Mouse (Mus musculus): ENCODE results near the gene Bpifb1. TPM values are rescaled to one million over a fixed set of nuclear protein-coding genes. Genes with fewer than 3 reads are reported as not detected.

The Bpifb1 gene
- polyA plus RNA-seq, 1 experiment from 2014 or later = 0.25 TPM

DNA sequence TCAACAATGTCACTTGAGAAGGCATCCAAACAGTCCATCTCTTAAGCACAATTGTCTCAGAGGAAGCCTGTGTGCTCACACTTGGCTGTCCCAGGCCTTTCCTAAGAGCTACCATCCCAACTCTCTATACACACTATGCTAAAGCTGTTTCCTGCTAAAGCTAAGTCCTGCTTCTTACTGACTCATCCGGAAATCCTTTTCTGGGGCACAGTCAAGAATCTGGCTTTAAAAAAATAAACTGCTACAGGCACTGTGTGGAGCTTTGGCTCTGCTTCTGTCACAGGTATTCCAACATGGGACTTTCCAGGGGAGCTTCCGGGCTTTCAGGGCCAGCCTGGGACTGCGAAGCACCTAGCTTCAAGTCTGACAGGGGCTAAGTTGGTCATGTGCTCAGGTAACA is 4.9 kb upstream of the Bpifb1 start:
- H3K4me1 ChIP-seq (replicated peaks) = no peaks in the 10 kb centered on the region
- H3K9me3 ChIP-seq = no peaks in the 10 kb centered on the region
- H3K4me3 ChIP-seq (replicated peaks) = no peak overlapping the region
- H3K4me2 ChIP-seq (replicated peaks) = no peak overlapping the region
- H3K9ac ChIP-seq = no peak overlapping the region
- WGBS = 68% methylated on average over 3 of the region's 3 CpGs
- H3K27me3 ChIP-seq (replicated peaks) = no peaks in the 10 kb centered on the region
- H3K36me3 ChIP-seq = no peaks in the 10 kb centered on the region
- no peak for ATAC-seq
- H3K27ac ChIP-seq = no peak overlapping the region

DNA sequence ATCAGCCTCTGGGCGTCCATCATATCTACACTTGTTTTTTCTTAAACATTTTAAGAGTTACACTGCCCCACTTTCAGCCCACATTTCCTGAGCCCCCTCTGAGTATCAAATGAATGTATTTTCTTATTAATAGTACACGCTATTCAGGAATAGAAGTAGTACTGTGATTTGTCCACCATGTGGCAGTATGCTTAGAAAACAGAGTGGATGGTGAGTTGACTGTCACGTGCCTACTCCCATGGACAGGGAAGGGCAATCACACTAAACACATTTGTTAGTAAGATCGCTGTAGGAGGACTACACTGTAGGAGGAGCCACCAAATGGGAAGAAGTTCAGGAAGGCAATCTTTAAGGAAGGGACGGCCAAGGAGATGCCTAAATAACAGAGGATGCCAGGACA is 3.1 kb upstream of the Bpifb1 start:
- H3K9me3 ChIP-seq = no peaks in the 10 kb centered on the region
- H3K9ac ChIP-seq = no peak overlapping the region
- no peaks in the 10 kb centered on the region for H3K4me1 ChIP-seq (replicated peaks)
- H3K27ac ChIP-seq = no peak overlapping the region
- H3K4me2 ChIP-seq (replicated peaks) = no peak overlapping the region
- 37% methylated on average over 5 of the region's 5 CpGs for WGBS
- ATAC-seq = no peak
- H3K4me3 ChIP-seq (replicated peaks) = no peak overlapping the region
- H3K36me3 ChIP-seq = no peaks in the 10 kb centered on the region
- H3K27me3 ChIP-seq (replicated peaks) = no peaks in the 10 kb centered on the region

- H3K4me3 ChIP-seq (replicated peaks) = no peak overlapping the region
- no peaks in the 10 kb centered on the region for H3K36me3 ChIP-seq
- no peak overlapping the region for H3K27ac ChIP-seq
- no peaks in the 10 kb centered on the region for H3K9me3 ChIP-seq
- H3K27me3 ChIP-seq (replicated peaks) = no peaks in the 10 kb centered on the region
- no peak overlapping the region for H3K9ac ChIP-seq
- WGBS = 72% methylated on average over 7 of the region's 7 CpGs
- no peak overlapping the region for H3K4me2 ChIP-seq (replicated peaks)
- no peak for ATAC-seq
- no peaks in the 10 kb centered on the region for H3K4me1 ChIP-seq (replicated peaks)
These were observed 662 bp upstream of the Bpifb1 start for GRCm38 (mm10) chr2:154189877-154190434.

GRCm38 (mm10) chr2:154192141-154192540 is 1.5 kb downstream of the Bpifb1 start:
- Histone ChIP-seq H3K27me3 (replicated peaks) (no peaks in the 10 kb centered on the region), H3K4me3 (replicated peaks) (no peak overlapping the region), H3K4me1 (replicated peaks) (no peaks in the 10 kb centered on the region), H3K9ac (no peak overlapping the region), H3K4me2 (replicated peaks) (no peak overlapping the region), H3K36me3 (no peaks in the 10 kb centered on the region), H3K27ac (no peak overlapping the region), H3K9me3 (no peaks in the 10 kb centered on the region)
- WGBS = 76% methylated on average over 2 of the region's 2 CpGs
- no peak for ATAC-seq

DNA sequence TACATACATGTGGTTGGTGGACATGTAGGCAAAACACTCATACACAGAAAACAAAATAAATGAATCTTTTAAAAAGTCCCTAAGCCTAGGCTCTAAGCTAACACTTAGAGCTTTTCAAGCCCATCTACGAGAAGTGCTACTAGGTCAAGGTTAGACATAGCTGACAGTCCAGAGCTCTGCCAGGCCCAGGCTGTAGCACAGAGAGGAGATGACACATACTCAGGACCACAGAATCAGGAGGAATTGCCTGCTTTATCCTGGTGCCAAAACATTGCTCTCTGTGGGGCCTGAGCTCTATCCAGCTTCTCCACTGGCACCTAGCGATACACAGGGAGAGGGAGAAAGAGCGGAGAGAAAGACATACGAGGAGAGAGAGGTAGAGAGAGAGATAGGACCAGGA is 2.5 kb downstream of the Bpifb1 start:
- 87% methylated on average over 4 of the region's 4 CpGs for WGBS
- H3K27me3 ChIP-seq (replicated peaks) = no peaks in the 10 kb centered on the region
- no peak for ATAC-seq
- no peak overlapping the region for H3K9ac ChIP-seq
- no peaks in the 10 kb centered on the region for H3K36me3 ChIP-seq
- H3K27ac ChIP-seq = no peak overlapping the region
- no peaks in the 10 kb centered on the region for H3K9me3 ChIP-seq
- H3K4me2 ChIP-seq (replicated peaks) = no peak overlapping the region
- H3K4me3 ChIP-seq (replicated peaks) = no peak overlapping the region
- no peaks in the 10 kb centered on the region for H3K4me1 ChIP-seq (replicated peaks)

- WGBS = 71% methylated on average over 5 of the region's 5 CpGs
- Histone ChIP-seq H3K4me2 (replicated peaks) (no peak overlapping the region), H3K36me3 (no peaks in the 10 kb centered on the region), H3K27ac (no peak overlapping the region), H3K9ac (no peak overlapping the region), H3K9me3 (no peaks in the 10 kb centered on the region), H3K27me3 (replicated peaks) (no peaks in the 10 kb centered on the region), H3K4me3 (replicated peaks) (no peak overlapping the region), H3K4me1 (replicated peaks) (no peaks in the 10 kb centered on the region)
- no peak for ATAC-seq
These were observed 3.4 kb downstream of the Bpifb1 start for GRCm38 (mm10) chr2:154193994-154194504.

GRCm38 (mm10) chr2:154197036-154197435 is 6.4 kb downstream of the Bpifb1 start:
- no peak overlapping the region for H3K4me2 ChIP-seq (replicated peaks)
- no peak overlapping the region for H3K27ac ChIP-seq
- 91% methylated on average over 9 of the region's 9 CpGs for WGBS

GRCm38 (mm10) chr2:154204630-154205029 is 14.0 kb downstream of the Bpifb1 start:
- Histone ChIP-seq H3K4me1 (replicated peaks) (no peaks in the 10 kb centered on the region), H3K36me3 (no peaks in the 10 kb centered on the region), H3K27me3 (replicated peaks) (no peaks in the 10 kb centered on the region), H3K4me3 (replicated peaks) (no peak overlapping the region), H3K4me2 (replicated peaks) (no peak overlapping the region), H3K27ac (no peak overlapping the region), H3K9me3 (no peaks in the 10 kb centered on the region), H3K9ac (no peak overlapping the region)
- 90% methylated on average over 4 of the region's 4 CpGs for WGBS
- ATAC-seq = no peak

More at GRCm38 (mm10) chr2:154197036-154197435, 6.4 kb downstream of the Bpifb1 start:
- no peak overlapping the region for H3K9ac ChIP-seq
- H3K9me3 ChIP-seq = no peaks in the 10 kb centered on the region
- H3K36me3 ChIP-seq = no peaks in the 10 kb centered on the region
- ATAC-seq = no peak
- H3K4me3 ChIP-seq (replicated peaks) = no peak overlapping the region
- no peaks in the 10 kb centered on the region for H3K27me3 ChIP-seq (replicated peaks)
- no peaks in the 10 kb centered on the region for H3K4me1 ChIP-seq (replicated peaks)

DNA sequence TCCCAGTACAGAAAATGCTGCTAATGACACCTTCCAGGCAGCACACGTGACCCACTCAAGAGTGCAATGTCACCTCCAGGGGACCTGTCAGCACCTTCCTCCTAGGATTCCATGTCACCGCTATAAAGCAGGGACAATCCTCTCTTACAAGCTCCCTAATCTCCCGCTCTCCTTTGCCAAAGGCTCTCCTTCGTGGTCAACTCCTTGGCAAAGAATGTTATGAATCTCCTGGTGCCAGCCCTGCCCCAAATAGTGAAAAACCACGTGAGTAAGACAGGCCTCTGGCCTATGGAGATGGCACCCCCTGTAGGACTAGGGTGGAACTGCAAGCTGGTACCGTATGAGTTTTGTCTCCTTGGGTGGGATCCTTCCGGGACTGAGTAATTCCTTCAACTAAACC is 16.3 kb downstream of the Bpifb1 start:
- Histone ChIP-seq H3K9ac (no peak overlapping the region), H3K9me3 (no peaks in the 10 kb centered on the region), H3K27me3 (replicated peaks) (no peaks in the 10 kb centered on the region), H3K27ac (no peak overlapping the region), H3K4me1 (replicated peaks) (no peaks in the 10 kb centered on the region), H3K36me3 (no peaks in the 10 kb centered on the region), H3K4me3 (replicated peaks) (no peak overlapping the region), H3K4me2 (replicated peaks) (no peak overlapping the region)
- 56% methylated on average over 7 of the region's 7 CpGs for WGBS
- no peak for ATAC-seq

GRCm38 (mm10) chr2:154209112-154209511 is 18.5 kb downstream of the Bpifb1 start:
- no peaks in the 10 kb centered on the region for H3K27me3 ChIP-seq (replicated peaks)
- H3K27ac ChIP-seq = no peak overlapping the region
- H3K9ac ChIP-seq = no peak overlapping the region
- H3K4me1 ChIP-seq (replicated peaks) = no peaks in the 10 kb centered on the region
- no peak overlapping the region for H3K4me3 ChIP-seq (replicated peaks)
- no peaks in the 10 kb centered on the region for H3K9me3 ChIP-seq
- 11% methylated on average over 3 of the region's 3 CpGs for whole genome bisulfite sequencing
- H3K36me3 ChIP-seq = no peaks in the 10 kb centered on the region
- H3K4me2 ChIP-seq (replicated peaks) = no peak overlapping the region
- no peak for ATAC-seq

DNA sequence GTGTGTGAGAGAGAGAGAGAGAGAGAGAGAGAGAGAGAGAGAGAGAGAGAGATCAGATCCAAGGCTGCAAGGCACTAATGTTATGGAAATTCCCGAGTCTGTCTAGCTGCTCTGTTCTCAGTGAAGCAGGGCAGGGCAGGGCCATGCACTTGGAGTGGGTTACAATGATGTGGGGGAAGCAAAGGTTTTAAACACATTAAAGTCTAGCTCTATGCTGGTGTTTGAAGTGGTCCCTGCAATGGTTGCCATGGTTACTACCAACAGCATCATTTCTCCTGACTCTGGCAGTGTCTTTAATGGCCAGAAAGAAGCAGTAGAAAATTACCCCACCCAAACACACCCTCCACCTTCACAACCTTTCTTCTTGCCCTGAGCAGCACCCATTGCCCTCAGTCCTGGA is 20.5 kb downstream of the Bpifb1 start:
- 33% methylated on average over 1 of the region's 1 CpGs for WGBS
- ATAC-seq = no peak
- H3K27ac ChIP-seq = no peak overlapping the region

DNA sequence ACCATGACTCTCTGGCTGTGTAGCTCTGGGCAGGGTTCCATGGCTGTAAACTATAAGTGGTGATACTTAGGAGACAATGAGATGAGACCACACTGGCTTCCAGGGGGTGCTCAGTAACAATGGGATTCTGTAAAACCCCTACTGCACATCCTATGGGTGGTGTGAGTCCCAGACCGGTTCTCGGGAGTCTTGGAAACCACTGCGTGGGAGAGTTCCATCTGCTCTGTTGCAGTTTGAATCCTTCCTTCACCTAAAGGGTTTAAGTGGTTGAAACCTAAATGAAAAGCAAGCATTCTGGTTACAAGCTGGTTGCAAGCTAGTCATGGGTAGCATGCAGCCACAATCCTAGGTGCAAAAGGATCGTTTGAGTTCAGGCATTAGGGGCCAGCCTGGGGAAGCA is 21.3 kb downstream of the Bpifb1 start:
- 86% methylated on average over 4 of the region's 4 CpGs for WGBS

More for the DNA sequence above, 20.5 kb downstream of the Bpifb1 start:
- H3K9me3 ChIP-seq = no peaks in the 10 kb centered on the region
- no peaks in the 10 kb centered on the region for H3K4me1 ChIP-seq (replicated peaks)
- no peak overlapping the region for H3K9ac ChIP-seq
- no peaks in the 10 kb centered on the region for H3K36me3 ChIP-seq
- H3K4me3 ChIP-seq (replicated peaks) = no peak overlapping the region
- H3K27me3 ChIP-seq (replicated peaks) = no peaks in the 10 kb centered on the region
- H3K4me2 ChIP-seq (replicated peaks) = no peak overlapping the region

GRCm38 (mm10) chr2:154215191-154215590 is 24.6 kb downstream of the Bpifb1 start:
- H3K27ac ChIP-seq = no peak overlapping the region
- H3K27me3 ChIP-seq (replicated peaks) = no peaks in the 10 kb centered on the region
- ATAC-seq = peak; percentile 61
- no peak overlapping the region for H3K9ac ChIP-seq
- no peak overlapping the region for H3K4me3 ChIP-seq (replicated peaks)
- no peaks in the 10 kb centered on the region for H3K4me1 ChIP-seq (replicated peaks)
- 16% methylated on average over 5 of the region's 5 CpGs for WGBS
- H3K9me3 ChIP-seq = no peaks in the 10 kb centered on the region
- no peak overlapping the region for H3K4me2 ChIP-seq (replicated peaks)
- H3K36me3 ChIP-seq = no peaks in the 10 kb centered on the region

More for the DNA sequence above, 21.3 kb downstream of the Bpifb1 start:
- Histone ChIP-seq H3K27me3 (replicated peaks) (no peaks in the 10 kb centered on the region), H3K9ac (no peak overlapping the region), H3K9me3 (no peaks in the 10 kb centered on the region), H3K4me2 (replicated peaks) (no peak overlapping the region), H3K4me3 (replicated peaks) (no peak overlapping the region), H3K36me3 (no peaks in the 10 kb centered on the region), H3K27ac (no peak overlapping the region), H3K4me1 (replicated peaks) (no peaks in the 10 kb centered on the region)
- ATAC-seq = no peak
